Mouse (Mus musculus) E14TG2a.4 (cell line): ENCODE data around the gene Dcp1b.

Experiments used
- H3K27me3 ChIP-seq: 2 replicates; pipeline ENCODE4 v1.6.1; 2014; ENCODE audit warnings: low read length, control low read depth; ENCODE audit not compliant: insufficient read depth
- H3K36me3 ChIP-seq: 2 replicates; pipeline ENCODE4 v1.6.1; 2014; ENCODE audit warnings: low read length, control low read depth; ENCODE audit not compliant: insufficient read depth
- H3K4me1 ChIP-seq: replicated peaks from 2 replicates; pipeline ENCODE4 v1.6.1; 2014; ENCODE audit warnings: low read depth, low read length, control low read depth
- H3K4me3 ChIP-seq: replicated peaks from 2 replicates; pipeline ENCODE4 v1.5.1; 2014; ENCODE audit warnings: mild to moderate bottlenecking, low read length
- H3K9me3 ChIP-seq: 2 replicates; pipeline ENCODE4 v1.6.1; 2014; ENCODE audit warnings: low read length, control low read depth
- CTCF ChIP-seq: conservative IDR thresholded peaks from 2 replicates; pipeline ENCODE4 v1.5.1; 2014; ENCODE audit warnings: low read length
- NANOG ChIP-seq: IDR thresholded peaks from 2 replicates; pipeline ENCODE4 v1.6.1; 2014; ENCODE audit warnings: borderline replicate concordance, low read length, mixed read lengths
- POU5F1 ChIP-seq: IDR thresholded peaks from 2 replicates; pipeline ENCODE4 v1.6.1; 2014; ENCODE audit warnings: low read length, borderline replicate concordance

Dcp1b gene

GRCm38 (mm10) chr6:119139561-119139960 is 35.5 kb upstream of the Dcp1b start:
- no peaks in the 10 kb centered on the region for H3K36me3 ChIP-seq
- no peaks in the 10 kb centered on the region for H3K27me3 ChIP-seq
- peaks cover 23% of the 10 kb centered on the region for H3K9me3 ChIP-seq
- TF ChIP-seq POU5F1 (no peak), CTCF (no peak)
- H3K4me1 ChIP-seq: no peaks in the 10 kb centered on the region
- no peak overlapping the region for H3K4me3 ChIP-seq

GRCm38 (mm10) chr6:119145109-119145508 is 29.9 kb upstream of the Dcp1b start:
- Histone ChIP-seq H3K9me3 (peaks cover 15% of the 10 kb centered on the region), H3K36me3 (no peaks in the 10 kb centered on the region), H3K27me3 (no peaks in the 10 kb centered on the region), H3K4me3 (no peak overlapping the region), H3K4me1 (no peaks in the 10 kb centered on the region)
- TF ChIP-seq CTCF: no peak

- H3K9me3 ChIP-seq: peaks cover 12% of the 10 kb centered on the region
- no peaks in the 10 kb centered on the region for H3K4me1 ChIP-seq
- H3K27me3 ChIP-seq: no peaks in the 10 kb centered on the region
- no peak for TF ChIP-seq NANOG
- TF ChIP-seq POU5F1: no peak
- TF ChIP-seq CTCF: no peak
- no peaks in the 10 kb centered on the region for H3K36me3 ChIP-seq
- H3K4me3 ChIP-seq: no peak overlapping the region
Observed at GRCm38 (mm10) chr6:119165677-119166076, 9.4 kb upstream of the Dcp1b start.

- no peaks in the 10 kb centered on the region for H3K36me3 ChIP-seq
- H3K9me3 ChIP-seq: no peaks in the 10 kb centered on the region
- TF ChIP-seq CTCF (no peak), POU5F1 (no peak), NANOG (no peak)
- peaks cover 31% of the 10 kb centered on the region for H3K4me1 ChIP-seq
- H3K4me3 ChIP-seq: peak overlapping the region; percentile 98
- H3K27me3 ChIP-seq: no peaks in the 10 kb centered on the region
Observed at GRCm38 (mm10) chr6:119174307-119175074, 562 bp upstream of the Dcp1b start.

- H3K4me3 ChIP-seq: peak overlapping the region; percentile 98
Observed at GRCm38 (mm10) chr6:119176103-119176502, 1.1 kb downstream of the Dcp1b start.

GRCm38 (mm10) chr6:119177101-119177500 is 2.0 kb downstream of the Dcp1b start:
- Histone ChIP-seq H3K4me3 (no peak overlapping the region), H3K4me1 (peaks cover 37% of the 10 kb centered on the region), H3K9me3 (no peaks in the 10 kb centered on the region), H3K27me3 (no peaks in the 10 kb centered on the region), H3K36me3 (0 out of 2 replicates have a peak, but pooled peaks cover 2% of the 10 kb centered on the region)
- TF ChIP-seq CTCF (no peak), POU5F1 (no peak), NANOG (no peak)

More at GRCm38 (mm10) chr6:119176103-119176502, 1.1 kb downstream of the Dcp1b start:
- TF ChIP-seq CTCF (no peak), POU5F1 (no peak), NANOG (no peak)
- Histone ChIP-seq H3K4me1 (peaks cover 37% of the 10 kb centered on the region), H3K36me3 (0 out of 2 replicates have a peak, but pooled peaks cover 2% of the 10 kb centered on the region), H3K9me3 (no peaks in the 10 kb centered on the region), H3K27me3 (no peaks in the 10 kb centered on the region)

- H3K36me3 ChIP-seq: peaks cover 12% of the 10 kb centered on the region
- H3K4me3 ChIP-seq: no peak overlapping the region
- TF ChIP-seq POU5F1 (no peak), CTCF (no peak), NANOG (no peak)
- H3K4me1 ChIP-seq: peaks cover 32% of the 10 kb centered on the region
- no peaks in the 10 kb centered on the region for H3K27me3 ChIP-seq
- no peaks in the 10 kb centered on the region for H3K9me3 ChIP-seq
Observed at GRCm38 (mm10) chr6:119180188-119180587, 5.1 kb downstream of the Dcp1b start.

GRCm38 (mm10) chr6:119182211-119182610 is 7.2 kb downstream of the Dcp1b start:
- Histone ChIP-seq H3K4me3 (no peak overlapping the region), H3K27me3 (no peaks in the 10 kb centered on the region), H3K4me1 (peaks cover 18% of the 10 kb centered on the region), H3K9me3 (no peaks in the 10 kb centered on the region), H3K36me3 (peaks cover 12% of the 10 kb centered on the region)
- no peak for TF ChIP-seq NANOG
- TF ChIP-seq POU5F1: no peak
- TF ChIP-seq CTCF: no peak

GRCm38 (mm10) chr6:119183781-119184180 is 8.7 kb downstream of the Dcp1b start:
- TF ChIP-seq NANOG (no peak), CTCF (no peak), POU5F1 (no peak)
- Histone ChIP-seq H3K27me3 (no peaks in the 10 kb centered on the region), H3K36me3 (peaks cover 12% of the 10 kb centered on the region), H3K4me1 (peaks cover 10% of the 10 kb centered on the region), H3K4me3 (no peak overlapping the region), H3K9me3 (no peaks in the 10 kb centered on the region)
